Mouse (Mus musculus): Measurements from ENCODE around the gene Safb.

Gene Safb

DNA sequence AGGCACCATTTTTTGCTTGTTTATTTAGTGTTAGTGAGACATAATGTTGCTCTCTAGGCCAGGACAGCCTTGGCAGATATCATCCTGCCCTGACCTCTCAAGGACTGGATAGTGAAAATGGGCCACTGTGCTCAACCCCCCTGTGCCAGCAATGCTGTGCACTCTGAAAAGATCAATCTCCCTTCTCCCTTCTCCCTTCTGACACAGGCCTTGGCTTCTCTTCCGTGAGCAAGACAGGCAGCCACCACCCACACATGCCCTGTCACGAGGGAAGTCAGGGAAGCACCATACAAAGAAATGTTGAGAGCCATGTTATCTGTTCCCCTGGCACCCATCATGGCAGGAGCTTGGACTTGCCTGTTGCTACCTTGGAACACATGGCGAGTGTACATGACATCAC lies 70.7 kb downstream of the Safb start:
- no peak for DNase-seq
